Mouse (Mus musculus) MEL (cell line): ENCODE measurements at regions not wholly inside any gene's neighbourhood (a gene's known extent, or its start where the extent isn't known, plus 50 kb on each side); places are given as distances from the start of the nearest gene placed in this dataset.

Source experiments
- DNase-seq: peaks from one replicate; pipeline ENCODE4 v3.0.0; 2011; ENCODE audit warnings: low read depth, low spot score
- H3K27ac ChIP-seq: 2 replicates; pipeline ENCODE4 v1.5.1; 2012; ENCODE audit warnings: low read depth, mild to moderate bottlenecking, control low read depth, low read length, moderate library complexity; ENCODE audit not compliant: control insufficient read depth
- H3K27me3 ChIP-seq, 2 experiments: fragments of 150-350 bp in 1 of 2; sonication (generic) in 1 of 2; 2 replicates each; pipeline ENCODE4 v1.6.1; 2012; ENCODE audit warnings: low read length in 2 of 2, mild to moderate bottlenecking in 2 of 2, improper control_type of control experiment in 1 of 2, moderate library complexity in 1 of 2; ENCODE audit not compliant: insufficient read depth in 2 of 2, control insufficient read depth in 1 of 2
- H3K36me3 ChIP-seq, 2 experiments: 2 replicates each; pipeline ENCODE4 v1.6.1; 2012 to 2014; ENCODE audit warnings: low read length in 2 of 2, improper control_type of control experiment in 1 of 2, inconsistent platforms in 1 of 2, mild to moderate bottlenecking in 1 of 2; ENCODE audit not compliant: insufficient read depth in 2 of 2, control insufficient read depth in 1 of 2
- H3K4me1 ChIP-seq, 2 experiments: fragments of 150-350 bp in 1 of 2; sonication (generic) in 1 of 2; 2 replicates each; pipeline ENCODE4 v1.6.1; 2012; ENCODE audit warnings: low read length in 2 of 2, improper control_type of control experiment in 1 of 2, mild to moderate bottlenecking in 1 of 2; ENCODE audit not compliant: insufficient read depth in 2 of 2, control insufficient read depth in 1 of 2
- H3K4me3 ChIP-seq, 2 experiments: fragments of 150-350 bp in 1 of 2; sonication (generic) in 1 of 2; 2 replicates each; pipeline ENCODE4 v1.5.1; 2012; ENCODE audit warnings: low read depth in 2 of 2, low read length in 2 of 2, mild to moderate bottlenecking in 2 of 2, moderate library complexity in 2 of 2, control low read depth in 1 of 2, improper control_type of control experiment in 1 of 2; ENCODE audit not compliant: control insufficient read depth in 1 of 2, insufficient read depth in 1 of 2
- H3K79me2 ChIP-seq: 2 replicates; pipeline ENCODE4 v1.6.1; 2012; ENCODE audit warnings: mild to moderate bottlenecking, low read length, moderate library complexity; ENCODE audit not compliant: control insufficient read depth, poor library complexity, insufficient read depth
- H3K9ac ChIP-seq: 2 replicates; pipeline ENCODE4 v1.6.1; 2012; ENCODE audit warnings: low read depth, mild to moderate bottlenecking, control low read depth, low read length, moderate library complexity; ENCODE audit not compliant: control insufficient read depth, poor library complexity, severe bottlenecking
- H3K9me3 ChIP-seq: fragments of 150-350 bp; sonication (generic); replicated peaks from 2 replicates; pipeline ENCODE4 v1.6.1; 2012; ENCODE audit warnings: mild to moderate bottlenecking, low read length, improper control_type of control experiment, moderate library complexity; ENCODE audit not compliant: insufficient read depth
- CHD1 ChIP-seq: IDR thresholded peaks from 2 replicates; pipeline ENCODE4 v1.6.1; 2012; ENCODE audit warnings: low read depth, mild to moderate bottlenecking, inconsistent platforms, low read length, improper control_type of control experiment
- CTCF ChIP-seq, 3 experiments: IDR thresholded peaks in 2 of 3; conservative IDR thresholded peaks in 1 of 3; 2 replicates each; pipeline ENCODE4 v1.5.1; 2011 to 2012; ENCODE audit warnings: low read length in 3 of 3, low read depth in 2 of 3, mild to moderate bottlenecking in 2 of 3, improper control_type of control experiment in 1 of 3, inconsistent platforms in 1 of 3, mixed read lengths in 1 of 3, moderate library complexity in 1 of 3; ENCODE audit not compliant: control insufficient read depth in 1 of 3, insufficient read depth in 1 of 3, poor library complexity in 1 of 3, severe bottlenecking in 1 of 3
- ELF1 ChIP-seq: IDR thresholded peaks from 2 replicates; pipeline ENCODE4 v1.6.1; 2014; ENCODE audit warnings: low read depth, mild to moderate bottlenecking, inconsistent platforms, low read length, improper control_type of control experiment, moderate library complexity
- EP300 ChIP-seq, 2 experiments: IDR thresholded peaks; 2 replicates each; pipeline ENCODE4 v1.6.1; 2011; ENCODE audit warnings: improper control_type of control experiment in 2 of 2, low read length in 2 of 2, low read depth in 1 of 2, mild to moderate bottlenecking in 1 of 2
- ETS1 ChIP-seq: IDR thresholded peaks from 2 replicates; pipeline ENCODE4 v1.6.1; 2012; ENCODE audit warnings: low read depth, mild to moderate bottlenecking, inconsistent platforms, low read length, improper control_type of control experiment, moderate library complexity
- GABPA ChIP-seq: IDR thresholded peaks from 2 replicates; pipeline ENCODE4 v1.6.1; 2012; ENCODE audit warnings: low read depth, mild to moderate bottlenecking, inconsistent platforms, low read length, improper control_type of control experiment, moderate library complexity
- HCFC1 ChIP-seq: IDR thresholded peaks from 2 replicates; pipeline ENCODE4 v1.6.1; 2012; ENCODE audit warnings: low read depth, mild to moderate bottlenecking, inconsistent platforms, low read length, improper control_type of control experiment, moderate library complexity
- JUND ChIP-seq: IDR thresholded peaks from 2 replicates; pipeline ENCODE4 v1.6.1; 2011; ENCODE audit warnings: low read depth, mild to moderate bottlenecking, improper control_type of control experiment, low read length
- KAT2A ChIP-seq: conservative IDR thresholded peaks from 2 replicates; pipeline ENCODE4 v1.6.1; 2012; ENCODE audit warnings: low read depth, low read length, improper control_type of control experiment, inconsistent platforms
- MAZ ChIP-seq: IDR thresholded peaks from 2 replicates; pipeline ENCODE4 v1.6.1; 2012; ENCODE audit warnings: low read depth, mild to moderate bottlenecking, inconsistent platforms, low read length, improper control_type of control experiment
- MEF2A ChIP-seq: IDR thresholded peaks from 2 replicates; pipeline ENCODE4 v1.6.1; 2014; ENCODE audit warnings: low read depth, mild to moderate bottlenecking, inconsistent platforms, low read length, improper control_type of control experiment; ENCODE audit not compliant: poor library complexity, insufficient replicate concordance, severe bottlenecking; ENCODE audit errors: extremely low read depth
- MXI1 ChIP-seq: IDR thresholded peaks from 2 replicates; pipeline ENCODE4 v1.6.1; 2011; ENCODE audit warnings: mild to moderate bottlenecking, low read depth, low read length, improper control_type of control experiment
- MYB ChIP-seq: IDR thresholded peaks from 2 replicates; pipeline ENCODE4 v1.6.1; 2011; ENCODE audit warnings: mild to moderate bottlenecking, low read depth, low read length, improper control_type of control experiment
- MYC ChIP-seq: IDR thresholded peaks from 2 replicates; pipeline ENCODE4 v1.6.1; 2011; ENCODE audit warnings: low read depth, mild to moderate bottlenecking, low read length, improper control_type of control experiment, moderate library complexity
- POLR2AphosphoS2 ChIP-seq: IDR thresholded peaks from 2 replicates; pipeline ENCODE4 v1.6.1; 2011; ENCODE audit warnings: low read length, improper control_type of control experiment
- POLR2AphosphoS5 ChIP-seq: IDR thresholded peaks from 2 replicates; pipeline ENCODE4 v1.6.1; 2012; ENCODE audit warnings: low read depth, borderline replicate concordance, mild to moderate bottlenecking, inconsistent platforms, low read length, moderate library complexity, mixed read lengths
- RAD21 ChIP-seq: IDR thresholded peaks from 2 replicates; pipeline ENCODE4 v1.6.1; 2011; ENCODE audit warnings: mild to moderate bottlenecking, low read depth, low read length, improper control_type of control experiment
- RCOR1 ChIP-seq: IDR thresholded peaks from 2 replicates; pipeline ENCODE4 v1.6.1; 2012; ENCODE audit warnings: low read depth, mild to moderate bottlenecking, inconsistent platforms, low read length, improper control_type of control experiment
- SIN3A ChIP-seq: IDR thresholded peaks from 2 replicates; pipeline ENCODE4 v1.6.1; 2012; ENCODE audit warnings: low read length, improper control_type of control experiment, inconsistent platforms
- SMC3 ChIP-seq: IDR thresholded peaks from 2 replicates; pipeline ENCODE4 v1.6.1; 2011; ENCODE audit warnings: low read depth, low read length, improper control_type of control experiment
- USF1 ChIP-seq: IDR thresholded peaks from 2 replicates; pipeline ENCODE4 v1.6.1; 2014; ENCODE audit warnings: low read depth, mild to moderate bottlenecking, inconsistent platforms, low read length, improper control_type of control experiment, moderate library complexity
- ZC3H11A ChIP-seq: IDR thresholded peaks from 2 replicates; pipeline ENCODE4 v1.6.1; 2012; ENCODE audit warnings: low read depth, mild to moderate bottlenecking, inconsistent platforms, low read length, improper control_type of control experiment
- ZMIZ1 ChIP-seq: IDR thresholded peaks from 2 replicates; pipeline ENCODE4 v1.6.1; 2012; ENCODE audit warnings: low read depth, mild to moderate bottlenecking, inconsistent platforms, low read length, improper control_type of control experiment, moderate library complexity
- ZNF384 ChIP-seq: IDR thresholded peaks from 2 replicates; pipeline ENCODE4 v1.6.1; 2012; ENCODE audit warnings: low read depth, mild to moderate bottlenecking, inconsistent platforms, low read length, improper control_type of control experiment

DNA sequence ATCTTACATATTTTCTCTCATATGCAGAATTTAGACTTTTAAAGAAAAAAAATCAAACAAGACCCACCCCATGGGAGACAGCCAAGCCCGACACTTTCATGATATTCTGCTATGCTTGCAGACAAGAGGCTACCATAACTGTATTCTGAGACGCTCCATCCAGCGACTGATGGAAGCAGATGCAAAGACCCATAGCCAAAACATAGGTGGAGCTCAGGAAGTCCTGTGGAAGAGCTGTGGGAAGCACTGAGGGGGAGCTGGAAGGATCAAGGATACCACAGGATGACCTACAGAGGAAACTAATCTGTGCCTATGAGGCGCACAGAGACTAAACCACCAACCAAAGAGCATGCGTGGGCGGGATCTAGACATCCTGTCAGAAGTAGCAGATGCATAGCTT, 143.4 kb downstream of the Rdh14 start:
- no peak overlapping the region for H3K9ac ChIP-seq
- no peaks in the 10 kb centered on the region for H3K79me2 ChIP-seq
- H3K9me3 ChIP-seq = no peaks in the 10 kb centered on the region
- H3K27ac ChIP-seq = no peak overlapping the region
- H3K4me1 ChIP-seq = no peaks in the 10 kb centered on the region
- H3K4me3 ChIP-seq = no peak overlapping the region
- TF ChIP-seq MXI1 = no peak
- TF ChIP-seq CHD1 = no peak
- TF ChIP-seq SIN3A = no peak
- TF ChIP-seq GABPA = no peak
- TF ChIP-seq ZNF384 = no peak
- TF ChIP-seq HCFC1 = no peak
- TF ChIP-seq POLR2AphosphoS5 = no peak
- no peak for TF ChIP-seq EP300 (IDR thresholded peaks at IDR 0.05; ENCODE audit: low read depth in 1 of 2, low read length in 2 of 2)
- no peak for TF ChIP-seq RCOR1
- no peak for TF ChIP-seq KAT2A
- no peak for TF ChIP-seq USF1
- TF ChIP-seq ZC3H11A = no peak
- no peak for TF ChIP-seq MEF2A
- TF ChIP-seq SMC3 = no peak
- TF ChIP-seq ETS1 = no peak
- no peak for TF ChIP-seq MAZ
- no peak for TF ChIP-seq MYC
- no peak for TF ChIP-seq MYB
- no peak for DNase-seq
- no peaks in the 10 kb centered on the region; a peak in 1 of 4 replicates for H3K27me3 ChIP-seq
- H3K36me3 ChIP-seq = no peaks in the 10 kb centered on the region

DNA sequence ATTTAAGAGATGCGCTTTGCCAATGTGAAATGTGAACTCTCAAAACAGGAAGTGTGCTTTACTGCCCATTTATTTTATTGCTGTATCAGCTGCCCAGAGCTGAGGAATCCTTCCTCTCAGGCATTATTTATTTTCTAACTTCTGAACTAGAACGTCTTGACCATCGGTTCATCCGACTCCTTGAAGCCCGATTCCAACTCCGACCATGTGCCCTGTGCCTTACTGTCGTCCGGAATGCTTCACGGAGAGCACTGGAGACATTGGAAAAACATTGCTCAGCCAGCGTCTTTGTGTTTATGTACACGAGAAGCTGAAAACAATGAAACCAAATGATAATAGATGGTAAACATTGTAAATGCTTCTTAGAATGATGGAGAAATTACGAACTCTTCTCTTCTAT, 145.7 kb downstream of the Rdh14 start:
- Histone ChIP-seq H3K9ac (no peak overlapping the region), H3K9me3 (no peaks in the 10 kb centered on the region), H3K27ac (no peak overlapping the region), H3K27me3 (no peaks in the 10 kb centered on the region; a peak in 1 of 4 replicates), H3K79me2 (no peaks in the 10 kb centered on the region), H3K4me3 (no peak overlapping the region), H3K36me3 (no peaks in the 10 kb centered on the region), H3K4me1 (no peaks in the 10 kb centered on the region)
- TF ChIP-seq POLR2AphosphoS2 (no peak), ETS1 (no peak), ELF1 (no peak), JUND (no peak), ZMIZ1 (no peak), CTCF (IDR thresholded peaks at IDR 0.05 in 2 of 3, conservative IDR thresholded peaks at IDR 0.05 in 1 of 3; ENCODE audit: control insufficient read depth in 1 of 3, insufficient read depth in 1 of 3, low read depth in 2 of 3, low read length in 3 of 3, poor library complexity in 1 of 3, severe bottlenecking in 1 of 3) (no peak), MYC (no peak), RAD21 (no peak)
- DNase-seq = no peak
